Mouse (Mus musculus): ENCODE measurements at regions not wholly inside any gene's neighbourhood (a gene's known extent, or its start where the extent isn't known, plus 50 kb on each side); places are given as distances from the start of the nearest gene placed in this dataset.

GRCm38 (mm10) chr15:67395114-67395513 lies 894.4 kb upstream of the Lrrc6 start:
- no peaks in the 10 kb centered on the region for H3K27me3 ChIP-seq (ENCODE audit: control insufficient read depth, insufficient read depth, low read length, poor library complexity, severe bottlenecking)

GRCm38 (mm10) chr15:67391918-67392317 lies 891.2 kb upstream of the Lrrc6 start:
- H3K9me3 ChIP-seq (replicated peaks; ENCODE audit: control insufficient read depth, insufficient read depth, low read length, poor library complexity, severe bottlenecking) = no peaks in the 10 kb centered on the region
- no peak overlapping the region for H3K27ac ChIP-seq (ENCODE audit: insufficient read depth, low read length)
- no peak overlapping the region for H3K4me3 ChIP-seq (ENCODE audit: low read depth, low read length)
- no peak overlapping the region for H3K9ac ChIP-seq (ENCODE audit: low read depth, poor library complexity, severe bottlenecking)
- no peaks in the 10 kb centered on the region for H3K4me1 ChIP-seq (ENCODE audit: control insufficient read depth, insufficient read depth, low read length)
- no peaks in the 10 kb centered on the region for H3K36me3 ChIP-seq (ENCODE audit: control insufficient read depth, insufficient read depth, low read length, poor library complexity, severe bottlenecking)
- TF ChIP-seq CTCF (IDR thresholded peaks at IDR 0.05; ENCODE audit: low read depth, low read length) (no peak), POLR2A (IDR thresholded peaks at IDR 0.05; ENCODE audit: insufficient read depth, low read length) (no peak), EP300 (IDR thresholded peaks at IDR 0.05; ENCODE audit: insufficient read depth, low read depth, low read length) (no peak)
- no peaks in the 10 kb centered on the region for H3K27me3 ChIP-seq (ENCODE audit: control insufficient read depth, insufficient read depth, low read length, poor library complexity, severe bottlenecking)

More at GRCm38 (mm10) chr15:67395114-67395513, 894.4 kb upstream of the Lrrc6 start:
- Histone ChIP-seq H3K9me3 (replicated peaks; ENCODE audit: control insufficient read depth, insufficient read depth, low read length, poor library complexity, severe bottlenecking) (no peaks in the 10 kb centered on the region), H3K36me3 (ENCODE audit: control insufficient read depth, insufficient read depth, low read length, poor library complexity, severe bottlenecking) (no peaks in the 10 kb centered on the region), H3K27ac (ENCODE audit: insufficient read depth, low read length) (no peak overlapping the region), H3K4me1 (ENCODE audit: control insufficient read depth, insufficient read depth, low read length) (no peaks in the 10 kb centered on the region), H3K9ac (ENCODE audit: low read depth, poor library complexity, severe bottlenecking) (no peak overlapping the region), H3K4me3 (ENCODE audit: low read depth, low read length) (no peak overlapping the region)
- no peak for TF ChIP-seq POLR2A (IDR thresholded peaks at IDR 0.05; ENCODE audit: insufficient read depth, low read length)
- TF ChIP-seq EP300 (IDR thresholded peaks at IDR 0.05; ENCODE audit: insufficient read depth, low read depth, low read length) = no peak
- no peak for TF ChIP-seq CTCF (IDR thresholded peaks at IDR 0.05; ENCODE audit: low read depth, low read length)

- TF ChIP-seq POLR2A (IDR thresholded peaks at IDR 0.05; ENCODE audit: insufficient read depth, low read length) (no peak), EP300 (IDR thresholded peaks at IDR 0.05; ENCODE audit: insufficient read depth, low read depth, low read length) (no peak), CTCF (IDR thresholded peaks at IDR 0.05; ENCODE audit: low read depth, low read length) (no peak)
- Histone ChIP-seq H3K36me3 (ENCODE audit: control insufficient read depth, insufficient read depth, low read length, poor library complexity, severe bottlenecking) (no peaks in the 10 kb centered on the region), H3K4me1 (ENCODE audit: control insufficient read depth, insufficient read depth, low read length) (no peaks in the 10 kb centered on the region), H3K9ac (ENCODE audit: low read depth, poor library complexity, severe bottlenecking) (no peak overlapping the region), H3K27ac (ENCODE audit: insufficient read depth, low read length) (no peak overlapping the region), H3K27me3 (ENCODE audit: control insufficient read depth, insufficient read depth, low read length, poor library complexity, severe bottlenecking) (no peaks in the 10 kb centered on the region), H3K9me3 (replicated peaks; ENCODE audit: control insufficient read depth, insufficient read depth, low read length, poor library complexity, severe bottlenecking) (no peaks in the 10 kb centered on the region), H3K4me3 (ENCODE audit: low read depth, low read length) (no peak overlapping the region)
Observed at GRCm38 (mm10) chr15:67388514-67388913, 887.8 kb upstream of the Lrrc6 start.

- Histone ChIP-seq H3K4me1 (ENCODE audit: control insufficient read depth, insufficient read depth, low read length) (no peaks in the 10 kb centered on the region), H3K27me3 (ENCODE audit: control insufficient read depth, insufficient read depth, low read length, poor library complexity, severe bottlenecking) (no peaks in the 10 kb centered on the region), H3K9ac (ENCODE audit: low read depth, poor library complexity, severe bottlenecking) (no peak overlapping the region), H3K4me3 (ENCODE audit: low read depth, low read length) (no peak overlapping the region), H3K9me3 (replicated peaks; ENCODE audit: control insufficient read depth, insufficient read depth, low read length, poor library complexity, severe bottlenecking) (no peaks in the 10 kb centered on the region), H3K36me3 (ENCODE audit: control insufficient read depth, insufficient read depth, low read length, poor library complexity, severe bottlenecking) (no peaks in the 10 kb centered on the region), H3K27ac (ENCODE audit: insufficient read depth, low read length) (no peak overlapping the region)
- TF ChIP-seq EP300 (IDR thresholded peaks at IDR 0.05; ENCODE audit: insufficient read depth, low read depth, low read length) (no peak), CTCF (IDR thresholded peaks at IDR 0.05; ENCODE audit: low read depth, low read length) (no peak), POLR2A (IDR thresholded peaks at IDR 0.05; ENCODE audit: insufficient read depth, low read length) (no peak)
Observed at GRCm38 (mm10) chr15:67386896-67387295, 886.2 kb upstream of the Lrrc6 start.

GRCm38 (mm10) chr15:67373599-67373998 lies 872.9 kb upstream of the Lrrc6 start:
- no peaks in the 10 kb centered on the region for H3K36me3 ChIP-seq (ENCODE audit: control insufficient read depth, insufficient read depth, low read length, poor library complexity, severe bottlenecking)
- TF ChIP-seq CTCF (IDR thresholded peaks at IDR 0.05; ENCODE audit: low read depth, low read length) (no peak), POLR2A (IDR thresholded peaks at IDR 0.05; ENCODE audit: insufficient read depth, low read length) (no peak), EP300 (IDR thresholded peaks at IDR 0.05; ENCODE audit: insufficient read depth, low read depth, low read length) (no peak)
- no peak overlapping the region for H3K27ac ChIP-seq (ENCODE audit: insufficient read depth, low read length)
- H3K9me3 ChIP-seq (replicated peaks; ENCODE audit: control insufficient read depth, insufficient read depth, low read length, poor library complexity, severe bottlenecking) = no peaks in the 10 kb centered on the region
- no peaks in the 10 kb centered on the region for H3K27me3 ChIP-seq (ENCODE audit: control insufficient read depth, insufficient read depth, low read length, poor library complexity, severe bottlenecking)
- no peaks in the 10 kb centered on the region for H3K4me1 ChIP-seq (ENCODE audit: control insufficient read depth, insufficient read depth, low read length)
- H3K9ac ChIP-seq (ENCODE audit: low read depth, poor library complexity, severe bottlenecking) = no peak overlapping the region
- H3K4me3 ChIP-seq (ENCODE audit: low read depth, low read length) = no peak overlapping the region

GRCm38 (mm10) chr15:67373030-67373429 lies 872.3 kb upstream of the Lrrc6 start:
- no peaks in the 10 kb centered on the region for H3K27me3 ChIP-seq (ENCODE audit: control insufficient read depth, insufficient read depth, low read length, poor library complexity, severe bottlenecking)
- H3K9ac ChIP-seq (ENCODE audit: low read depth, poor library complexity, severe bottlenecking) = no peak overlapping the region
- H3K9me3 ChIP-seq (replicated peaks; ENCODE audit: control insufficient read depth, insufficient read depth, low read length, poor library complexity, severe bottlenecking) = no peaks in the 10 kb centered on the region
- H3K4me1 ChIP-seq (ENCODE audit: control insufficient read depth, insufficient read depth, low read length) = no peaks in the 10 kb centered on the region
- H3K4me3 ChIP-seq (ENCODE audit: low read depth, low read length) = no peak overlapping the region
- H3K36me3 ChIP-seq (ENCODE audit: control insufficient read depth, insufficient read depth, low read length, poor library complexity, severe bottlenecking) = no peaks in the 10 kb centered on the region
- no peak overlapping the region for H3K27ac ChIP-seq (ENCODE audit: insufficient read depth, low read length)
- no peak for TF ChIP-seq CTCF (IDR thresholded peaks at IDR 0.05; ENCODE audit: low read depth, low read length)

All from ES-Bruce4 (cell line).